Mouse (Mus musculus) right cerebral cortex, postnatal 4 days (tissue): ENCODE results near the gene Numa1.
"Not testable (repeated sequence)": the region's sequence is repeated elsewhere in the genome, so short reads cannot be mapped to it uniquely, and the experiment has no call there.

Source experiments
- DNase-seq: peaks from one replicate; pipeline ENCODE4 v3.0.0-alpha.2; 2022

Gene Numa1

DNA sequence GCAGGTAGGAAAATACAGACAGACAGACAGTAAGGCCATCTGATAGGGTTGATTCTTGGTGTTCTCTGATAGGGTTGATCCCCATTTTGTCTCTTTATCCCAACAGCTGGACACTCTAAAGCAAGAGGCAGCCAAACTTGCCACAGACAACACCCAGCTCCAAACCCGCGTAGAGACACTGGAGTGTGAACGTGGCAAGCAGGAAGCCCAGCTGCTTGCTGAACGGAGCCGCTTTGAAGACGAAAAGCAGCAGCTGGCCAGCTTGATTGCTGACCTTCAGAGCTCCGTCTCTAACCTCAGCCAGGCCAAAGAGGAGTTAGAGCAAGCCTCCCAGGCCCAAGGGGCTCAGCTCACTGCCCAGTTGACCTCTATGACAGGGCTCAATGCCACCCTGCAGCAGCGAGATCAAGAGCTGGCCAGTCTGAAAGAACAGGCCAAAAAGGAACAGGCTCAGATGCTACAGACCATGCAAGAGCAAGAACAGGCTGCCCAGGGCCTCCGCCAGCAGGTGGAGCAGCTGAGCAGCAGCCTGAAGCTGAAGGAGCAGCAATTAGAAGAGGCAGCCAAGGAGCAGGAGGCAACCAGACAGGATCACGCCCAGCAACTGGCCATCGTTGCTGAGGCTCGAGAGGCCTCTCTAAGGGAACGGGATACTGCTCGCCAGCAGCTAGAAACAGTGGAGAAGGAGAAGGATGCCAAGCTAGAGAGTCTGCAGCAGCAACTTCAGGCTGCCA lies 64.5 kb downstream of the Numa1 start:
- peak; percentile 84 for DNase-seq

DNA sequence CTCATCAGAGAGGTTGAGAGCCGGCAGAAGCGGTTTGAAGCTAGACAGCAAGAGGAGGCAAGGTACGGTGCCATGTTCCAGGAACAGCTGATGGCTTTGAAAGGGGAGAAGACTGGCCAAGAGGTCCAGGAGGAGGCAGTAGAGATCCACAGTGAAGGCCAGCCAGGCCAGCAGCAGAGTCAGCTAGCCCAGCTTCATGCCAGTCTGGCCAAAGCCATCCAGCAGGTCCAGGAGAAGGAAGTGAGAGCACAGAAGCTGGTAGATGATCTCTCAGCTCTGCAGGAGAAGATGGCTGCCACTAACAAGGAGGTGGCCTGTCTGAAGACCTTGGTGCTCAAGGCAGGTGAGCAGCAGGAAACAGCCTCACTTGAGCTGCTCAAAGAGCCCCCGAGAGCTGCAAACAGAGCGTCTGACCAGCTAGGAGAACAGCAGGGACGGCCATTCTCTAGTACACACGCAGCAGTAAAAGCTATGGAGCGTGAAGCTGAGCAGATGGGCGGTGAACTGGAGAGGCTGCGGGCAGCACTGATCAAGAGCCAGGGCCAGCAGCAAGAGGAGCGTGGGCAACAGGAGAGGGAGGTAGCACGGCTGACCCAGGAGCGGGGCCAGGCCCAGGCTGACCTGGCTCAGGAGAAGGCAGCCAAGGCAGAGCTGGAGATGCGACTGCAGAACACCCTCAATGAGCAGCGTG lies 65.7 kb downstream of the Numa1 start:
- no peak for DNase-seq

DNA sequence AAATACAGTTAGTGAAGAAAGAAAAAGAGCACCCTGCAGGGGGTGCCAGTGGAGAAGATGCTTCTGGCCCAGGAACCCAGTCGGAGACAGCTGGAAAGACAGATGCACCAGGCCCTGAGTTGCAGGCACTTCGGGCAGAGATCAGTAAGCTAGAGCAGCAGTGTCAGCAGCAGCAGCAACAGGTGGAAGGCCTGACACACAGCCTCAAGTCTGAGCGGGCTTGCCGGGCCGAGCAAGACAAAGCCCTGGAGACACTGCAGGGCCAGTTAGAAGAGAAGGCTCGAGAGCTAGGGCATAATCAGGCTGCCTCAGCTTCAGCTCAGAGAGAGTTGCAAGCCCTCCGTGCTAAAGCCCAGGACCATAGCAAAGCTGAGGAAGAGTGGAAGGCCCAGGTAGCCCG lies 66.4 kb downstream of the Numa1 start:
- DNase-seq: no peak

DNA sequence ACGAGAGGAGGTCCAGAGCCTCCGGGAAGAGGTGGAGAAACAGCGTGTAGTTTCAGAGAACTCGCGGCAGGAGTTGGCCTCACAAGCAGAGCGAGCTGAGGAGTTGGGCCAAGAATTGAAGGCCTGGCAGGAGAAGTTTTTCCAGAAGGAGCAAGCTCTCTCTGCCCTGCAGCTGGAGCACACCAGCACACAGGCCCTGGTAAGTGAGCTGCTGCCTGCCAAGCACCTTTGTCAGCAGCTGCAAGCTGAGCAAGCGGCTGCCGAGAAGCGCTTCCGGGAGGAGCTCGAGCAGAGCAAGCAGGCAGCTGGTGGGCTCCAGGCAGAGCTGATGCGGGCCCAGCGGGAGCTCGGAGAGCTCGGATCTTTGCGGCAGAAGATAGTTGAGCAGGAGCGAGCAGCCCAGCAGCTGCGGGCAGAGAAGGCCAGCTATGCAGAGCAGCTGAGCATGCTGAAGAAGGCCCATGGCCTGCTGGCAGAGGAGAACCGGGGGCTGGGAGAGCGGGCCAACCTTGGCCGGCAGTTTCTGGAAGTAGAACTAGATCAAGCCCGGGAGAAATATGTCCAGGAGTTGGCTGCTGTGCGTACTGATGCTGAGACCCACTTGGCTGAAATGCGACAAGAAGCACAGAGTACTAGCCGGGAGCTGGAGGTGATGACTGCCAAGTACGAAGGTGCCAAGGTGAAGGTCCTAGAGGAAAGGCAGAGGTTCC lies 67.2 kb downstream of the Numa1 start:
- peak; percentile 35 for DNase-seq

DNA sequence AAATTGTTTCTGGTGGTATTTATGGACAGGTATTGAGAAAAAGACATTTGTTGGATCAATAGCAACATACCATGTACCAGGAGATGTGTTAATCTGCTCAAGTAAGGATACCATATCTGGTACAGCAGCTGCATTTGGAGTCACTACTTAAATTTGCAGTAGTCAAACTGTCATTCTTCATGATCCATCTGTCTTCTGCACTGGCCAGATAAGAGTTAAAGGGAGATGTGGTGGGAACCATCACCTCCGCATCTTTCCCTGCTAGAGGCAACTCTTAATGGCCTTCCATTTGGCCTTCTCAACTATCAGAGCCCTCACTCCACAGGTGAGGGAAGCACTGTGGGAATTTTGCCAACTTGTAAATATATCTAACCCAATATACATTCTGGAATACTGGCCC lies 72.6 kb downstream of the Numa1 start:
- DNase-seq: no peak

DNA sequence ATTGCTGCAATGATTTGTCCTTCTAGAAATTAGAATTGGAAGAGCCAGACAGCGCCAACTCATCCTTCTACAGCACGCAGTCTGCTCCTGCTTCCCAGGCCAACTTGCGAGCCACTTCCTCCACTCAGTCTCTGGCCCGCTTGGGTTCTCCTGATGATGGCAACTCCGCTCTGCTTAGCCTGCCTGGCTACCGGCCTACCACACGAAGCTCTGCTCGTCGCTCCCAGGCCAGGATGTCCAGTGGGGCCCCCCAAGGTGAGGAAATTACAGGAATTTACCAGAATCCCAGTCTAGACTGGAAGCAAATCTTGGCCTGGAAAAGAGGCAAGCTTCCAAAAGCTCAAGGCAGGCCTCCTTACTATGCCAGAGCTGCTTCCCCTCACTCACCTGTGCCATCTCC lies 77.9 kb downstream of the Numa1 start:
- DNase-seq: no peak

DNA sequence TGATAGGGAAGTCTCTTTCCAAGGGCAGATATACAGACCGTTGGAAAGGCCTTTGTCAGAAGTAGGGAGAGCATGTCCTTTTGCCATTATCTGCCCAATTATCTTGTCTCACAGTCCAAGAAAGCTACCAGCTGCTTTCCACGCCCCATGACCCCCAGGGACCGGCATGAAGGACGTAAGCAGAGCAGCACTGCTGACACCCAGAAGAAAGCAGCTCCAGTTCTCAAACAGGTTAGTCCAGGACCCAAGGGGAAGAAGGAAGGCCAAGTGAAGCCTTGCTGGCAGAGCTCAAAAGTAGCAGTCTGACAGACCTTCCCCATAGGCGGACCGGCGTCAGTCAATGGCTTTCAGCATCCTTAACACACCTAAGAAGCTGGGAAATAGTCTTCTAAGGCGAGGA lies 79.5 kb downstream of the Numa1 start:
- no peak for DNase-seq

DNA sequence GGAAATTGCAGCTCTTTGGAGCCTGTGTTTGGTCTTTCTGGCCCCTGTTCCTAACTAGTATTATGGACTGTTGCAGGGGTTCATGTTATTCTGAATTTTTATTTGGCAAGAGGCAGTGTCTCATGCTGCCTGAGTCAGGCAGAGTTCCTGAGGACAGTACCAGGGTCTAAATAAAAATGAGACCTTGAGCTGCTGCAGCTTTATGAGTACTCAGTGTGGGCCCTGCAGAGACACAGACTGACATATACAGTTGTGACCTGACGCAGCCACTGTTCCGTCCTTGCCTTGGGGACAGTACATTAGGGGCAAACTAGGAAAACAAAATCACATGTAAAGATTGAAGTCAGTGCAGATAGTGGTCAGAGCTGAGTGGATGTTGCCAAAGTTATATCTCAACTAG lies 81.1 kb downstream of the Numa1 start:
- DNase-seq: no peak

DNA sequence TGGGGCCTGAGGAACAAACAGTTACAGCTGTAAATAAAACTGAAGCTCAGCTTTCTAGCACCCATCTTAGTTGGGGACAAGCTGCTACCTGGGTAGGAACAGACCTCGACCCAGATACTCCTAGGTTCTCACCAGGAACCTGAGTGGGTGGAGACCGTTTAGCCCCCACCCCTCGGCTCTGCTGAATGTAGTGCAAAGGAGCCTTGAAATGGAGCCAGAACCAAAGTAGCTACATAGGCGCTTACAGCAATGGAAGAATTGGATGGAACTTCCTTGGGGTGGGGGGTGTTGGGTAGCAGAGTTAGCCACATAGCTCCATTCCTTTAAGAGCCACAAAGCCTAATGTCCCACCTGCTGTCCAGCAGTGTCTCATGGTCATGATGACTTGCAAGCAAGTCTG lies 83.0 kb downstream of the Numa1 start:
- no peak for DNase-seq

DNA sequence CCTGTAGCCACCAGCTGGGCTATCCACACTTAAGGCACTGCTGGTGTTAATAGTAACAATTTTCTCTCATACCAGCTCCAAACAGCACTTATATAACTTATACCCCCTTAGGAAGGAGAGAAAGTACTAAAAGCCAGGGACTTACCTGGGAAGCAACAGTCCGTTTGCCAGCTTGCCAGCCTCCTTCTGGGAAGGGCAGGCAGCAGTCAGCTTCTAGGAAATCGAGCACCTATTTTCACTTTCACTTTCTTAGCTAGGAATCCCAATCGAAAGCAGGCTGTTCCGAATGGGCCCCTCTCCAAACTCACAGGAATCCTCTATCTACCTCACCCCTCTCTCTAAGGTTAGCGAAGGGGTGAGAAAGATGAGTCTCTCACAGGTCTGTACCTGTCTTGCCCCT lies 83.5 kb downstream of the Numa1 start:
- DNase-seq: no peak

DNA sequence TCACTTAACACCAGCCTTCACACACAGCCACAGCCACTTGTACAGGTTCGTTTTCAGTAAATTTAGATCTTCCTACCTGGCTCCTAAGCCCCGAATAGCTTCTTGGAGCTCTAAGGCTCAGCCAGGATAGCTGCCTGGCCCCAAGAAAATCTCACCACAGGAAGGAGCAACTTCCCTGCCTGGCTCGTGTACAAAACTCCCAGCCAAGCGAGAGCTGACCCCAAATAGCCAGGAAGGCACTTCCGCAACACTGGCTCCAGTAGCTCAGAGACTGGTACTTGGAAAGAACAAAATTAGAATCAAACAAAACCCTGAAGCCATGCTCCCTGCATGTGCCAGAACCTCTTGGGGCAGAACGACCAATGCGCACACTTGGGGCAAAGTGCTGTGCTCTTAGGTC lies 84.1 kb downstream of the Numa1 start:
- DNase-seq: no peak

DNA sequence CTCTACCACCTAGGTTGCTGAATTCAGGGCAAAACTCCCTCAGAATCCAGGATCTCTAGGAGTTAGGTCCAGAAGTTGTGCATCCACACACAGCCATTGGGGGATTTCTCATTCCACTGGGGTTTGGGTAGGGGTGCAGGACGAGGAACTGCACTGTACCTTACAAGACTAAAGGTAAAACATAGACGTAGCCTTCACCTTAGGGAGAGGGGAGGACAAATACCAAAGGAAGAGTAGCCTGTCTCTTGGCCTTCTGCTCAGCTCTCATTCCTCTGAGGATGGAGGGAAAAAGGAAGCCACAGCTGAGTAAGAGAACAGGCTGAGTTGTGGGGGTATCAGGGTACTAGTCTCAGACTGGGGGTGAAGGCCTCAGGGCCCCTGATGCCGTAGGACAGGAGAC lies 84.7 kb downstream of the Numa1 start, which contains the start of gene Il18bp:
Gene Il18bp (minus strand): TSS at position 101 of the 400 bp plus-strand sequence.
- DNase-seq: no peak

DNA sequence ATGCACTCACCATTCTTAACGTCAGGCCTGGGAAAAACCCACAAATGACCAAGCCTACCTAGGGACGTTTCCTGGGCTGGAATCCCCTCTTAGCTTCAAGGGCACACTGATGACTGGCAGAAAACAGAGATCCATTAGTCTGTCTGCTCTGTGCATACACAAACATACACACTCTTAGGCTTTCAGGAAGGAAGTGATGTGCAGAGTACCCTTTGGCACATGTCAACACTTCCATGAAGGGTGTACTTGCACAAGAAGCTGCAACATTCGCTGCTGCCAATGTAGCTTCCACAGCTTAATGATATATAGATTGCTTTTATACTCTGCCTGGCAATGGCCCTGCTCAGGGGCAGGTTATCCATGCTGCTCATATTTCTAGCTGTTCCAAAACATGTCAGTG lies 85.5 kb downstream of the Numa1 start:
- no peak for DNase-seq

DNA sequence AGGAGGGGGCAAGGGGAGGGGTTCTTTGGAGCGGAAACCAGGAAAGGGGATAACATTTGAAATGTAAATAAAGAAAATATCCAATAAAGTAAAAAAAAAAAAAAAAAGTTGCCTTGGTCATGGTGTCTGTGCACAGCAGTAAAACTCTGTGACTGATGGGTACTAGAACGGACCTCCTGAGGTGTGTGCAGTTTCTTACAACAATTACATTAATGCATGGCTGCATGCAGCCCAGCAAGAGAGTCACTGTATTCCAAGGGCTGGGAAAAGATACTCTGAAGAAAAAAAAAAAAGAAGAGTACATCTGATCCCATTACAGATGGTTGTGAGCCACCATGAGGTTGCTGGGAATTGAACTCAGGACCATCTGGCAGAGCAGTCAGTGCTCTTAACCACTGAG lies 87.0 kb downstream of the Numa1 start:
- not testable (repeated sequence) for DNase-seq

DNA sequence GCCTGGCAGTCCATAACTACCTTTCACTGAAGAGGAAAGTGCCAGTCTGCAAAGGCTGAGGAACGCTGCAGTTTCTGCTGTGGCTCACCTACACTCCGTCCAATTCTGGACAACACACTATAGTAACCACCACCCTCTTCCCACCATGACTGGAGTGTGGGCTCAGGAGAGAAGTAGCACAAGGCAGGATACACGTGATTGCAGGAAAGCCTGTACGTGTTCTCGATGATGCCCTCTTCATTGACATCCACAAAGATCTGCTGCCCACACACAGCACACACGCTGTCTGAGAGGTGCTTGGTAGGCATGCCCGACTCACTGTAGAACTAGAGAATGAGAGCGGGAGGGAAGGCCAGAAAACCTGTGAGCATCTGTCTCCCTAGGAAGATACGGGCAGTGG lies 89.9 kb downstream of the Numa1 start:
- no peak for DNase-seq

DNA sequence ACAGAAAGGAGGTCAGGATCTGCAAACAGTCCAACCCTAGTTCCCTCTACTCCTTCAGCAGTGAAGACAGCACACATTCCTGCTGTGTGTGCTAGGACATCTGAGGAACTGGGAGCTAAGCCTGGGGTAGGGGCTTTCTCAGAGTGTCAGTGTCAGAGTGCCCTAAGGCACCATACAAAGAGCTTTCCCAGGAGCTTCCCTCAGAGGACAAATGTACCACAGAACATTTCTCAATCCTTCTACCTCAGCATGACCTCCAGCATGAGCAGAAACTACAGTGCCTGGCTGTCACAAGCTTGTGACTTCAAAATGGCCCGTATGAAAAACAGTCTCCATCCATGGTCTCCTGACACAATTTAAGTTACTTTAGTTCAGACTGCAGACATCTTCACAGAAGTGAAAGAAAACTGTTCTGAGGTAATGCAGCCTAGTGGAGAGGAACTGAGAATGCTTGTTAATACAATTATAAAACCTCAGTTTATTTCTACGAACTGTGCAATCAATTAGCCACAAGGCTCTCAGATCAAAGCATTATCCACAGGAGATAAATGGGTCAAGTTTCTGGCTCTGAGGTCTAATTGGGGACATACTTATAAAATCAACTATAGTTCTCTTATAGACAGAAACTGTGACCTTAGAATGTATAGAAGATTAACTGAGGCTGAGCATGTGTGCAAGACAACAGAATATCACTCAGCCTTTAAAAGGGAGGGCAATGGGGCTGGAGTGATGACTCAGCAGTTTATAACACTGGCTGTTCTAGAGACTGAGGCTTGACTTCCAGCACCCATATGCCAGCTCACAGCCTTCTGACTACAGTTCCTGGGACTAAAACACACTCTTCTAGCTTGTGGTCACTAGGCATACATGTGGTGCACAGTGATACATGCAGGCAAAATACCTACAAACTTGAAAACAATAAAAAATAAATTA lies 91.5 kb downstream of the Numa1 start:
- no peak for DNase-seq

DNA sequence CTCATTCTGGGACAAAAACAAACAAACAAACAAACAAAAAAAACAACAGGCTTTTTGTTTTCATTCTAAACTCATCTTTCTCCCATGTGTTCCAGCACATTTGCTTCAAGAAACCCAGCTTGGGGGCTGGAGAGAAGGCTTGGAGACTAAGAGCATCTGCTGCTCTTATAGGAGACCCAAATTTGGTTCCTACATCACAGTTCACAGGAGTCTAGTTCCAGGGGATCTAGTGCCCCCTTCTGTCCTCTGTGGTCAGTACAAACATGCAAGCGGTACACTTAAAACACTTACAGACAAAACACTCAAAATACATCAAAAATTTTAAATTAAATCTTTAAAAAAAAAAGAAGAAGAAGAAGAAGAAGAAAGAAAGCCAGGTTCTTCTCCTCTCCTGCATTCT lies 101.0 kb downstream of the Numa1 start:
- DNase-seq: no peak

DNA sequence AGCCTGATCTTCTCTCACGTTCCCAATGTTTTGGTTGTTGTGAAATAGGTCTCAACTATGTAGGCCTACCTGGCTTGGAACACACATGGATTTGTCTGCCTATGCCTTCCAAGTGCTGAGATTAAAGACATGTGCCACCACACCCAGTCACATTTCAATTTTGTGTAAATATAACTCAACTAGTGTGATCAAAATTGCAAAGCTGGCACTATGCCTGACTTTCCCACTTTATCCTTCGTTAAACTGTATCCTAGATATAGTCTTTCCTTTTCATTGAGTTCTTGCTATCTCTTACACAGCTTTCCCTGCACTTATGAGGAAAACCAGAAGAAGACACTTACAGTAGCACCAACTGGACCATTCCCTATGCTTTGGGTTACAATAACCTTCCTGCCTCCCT lies 101.6 kb downstream of the Numa1 start:
- DNase-seq: no peak

DNA sequence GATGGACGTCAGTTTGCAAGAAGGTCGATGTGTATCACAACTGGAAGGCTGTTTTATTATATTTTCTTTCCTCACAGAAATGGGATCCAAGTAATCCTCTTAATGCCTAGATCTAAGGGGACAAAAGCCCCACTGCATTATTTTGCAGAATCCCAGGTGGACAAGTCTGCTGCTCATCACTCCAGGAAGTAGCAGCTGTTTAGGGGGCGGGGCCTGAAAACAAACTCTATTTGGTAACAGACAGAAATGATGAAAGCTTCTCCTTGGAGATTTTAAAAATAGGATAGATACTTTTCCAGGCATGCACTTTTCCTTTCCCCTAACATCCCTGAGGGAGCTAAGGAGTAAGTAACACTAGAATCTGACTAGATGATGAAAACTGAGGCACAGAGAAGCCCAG lies 103.4 kb downstream of the Numa1 start:
- no peak for DNase-seq

DNA sequence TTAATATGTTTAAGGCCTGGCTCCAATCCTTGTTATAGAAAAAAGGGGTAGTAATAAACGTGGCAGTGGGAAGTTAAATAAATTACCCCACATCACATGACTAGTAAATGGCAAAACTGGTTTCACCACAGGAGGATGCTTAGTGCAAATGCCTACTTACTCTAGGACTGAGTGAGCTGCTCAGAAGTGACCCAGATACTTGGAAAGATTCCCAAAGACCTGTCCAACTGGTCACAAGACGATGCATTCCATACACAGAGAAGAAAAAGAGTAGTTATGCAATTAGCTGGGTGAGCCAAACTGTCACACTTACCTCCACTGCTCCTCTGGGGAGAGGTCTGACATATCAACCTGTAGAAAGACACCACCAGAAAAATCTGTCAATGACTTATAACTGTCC lies 108.4 kb downstream of the Numa1 start:
- no peak for DNase-seq

DNA sequence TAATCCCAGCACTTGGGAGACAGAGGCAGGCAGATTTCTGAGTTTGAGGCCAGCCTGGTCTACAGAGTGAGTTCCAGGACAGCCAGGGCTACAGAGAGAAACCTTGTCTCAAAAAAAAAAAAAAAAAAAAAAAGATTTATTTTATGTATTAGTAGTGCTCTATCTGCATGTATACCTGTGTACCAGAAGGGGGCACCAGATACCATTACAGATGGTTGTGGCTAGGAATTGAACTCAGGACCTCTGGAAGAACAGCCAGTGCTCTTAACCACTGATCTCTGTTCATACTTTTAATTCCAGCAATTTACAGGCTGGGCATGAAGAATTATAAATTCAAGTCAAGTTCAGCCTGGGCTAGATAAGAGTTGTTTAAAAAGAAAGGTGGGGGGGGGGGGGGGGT lies 114.6 kb downstream of the Numa1 start:
- DNase-seq: not testable (repeated sequence)

DNA sequence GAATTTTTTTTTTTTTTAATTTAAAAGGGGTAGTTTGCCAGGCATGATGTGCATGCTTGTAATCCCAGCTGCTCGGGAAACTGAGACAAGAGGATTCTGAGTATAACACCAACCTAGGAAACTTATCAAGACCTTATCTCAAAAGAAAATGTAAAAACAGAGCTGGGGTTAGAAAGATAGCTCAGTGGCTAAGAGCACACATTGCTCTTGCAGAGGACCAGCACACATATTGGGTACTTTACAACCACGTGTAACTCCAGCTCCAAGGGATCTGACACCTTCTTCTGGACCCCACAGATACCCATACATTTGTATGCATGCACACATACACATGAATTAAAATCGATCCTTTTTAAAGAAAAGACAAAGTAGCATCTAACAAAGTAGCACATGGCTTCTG lies 127.4 kb downstream of the Numa1 start:
- DNase-seq: no peak

DNA sequence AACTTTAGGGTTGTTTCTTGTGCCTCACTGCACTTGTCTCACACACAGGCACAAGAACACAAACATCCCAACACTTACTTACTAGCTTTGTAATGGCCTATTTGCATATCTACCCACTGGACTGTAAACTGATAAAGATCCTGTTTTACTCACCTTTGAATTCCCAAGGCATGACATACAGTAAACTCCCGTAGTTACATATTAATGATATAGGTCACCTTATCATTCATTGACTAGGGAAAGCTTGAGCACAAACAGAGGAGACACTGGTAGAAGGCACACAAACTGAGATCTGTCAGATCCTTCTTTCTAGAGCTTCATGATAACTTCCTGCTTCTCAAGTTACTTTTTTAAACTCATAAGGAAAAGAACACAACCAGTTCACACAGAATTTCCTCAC lies 128.3 kb downstream of the Numa1 start:
- no peak for DNase-seq
